Mouse (Mus musculus): ENCODE measurements at regions not wholly inside any gene's neighbourhood (a gene's known extent, or its start where the extent isn't known, plus 50 kb on each side); places are given as distances from the start of the nearest gene placed in this dataset.
A peak's percentile ranks its signal among the peaks of the same experiment; 100 is the strongest.

- Histone ChIP-seq H3K9ac (no peak overlapping the region), H3K4me3 (ENCODE audit: low read depth, low read length) (no peak overlapping the region), H3K27ac (ENCODE audit: low read depth) (no peak overlapping the region), H3K4me2 (no peak overlapping the region), H3K9me3 (ENCODE audit: low read depth, low read length) (no peaks in the 10 kb centered on the region), H3K36me3 (ENCODE audit: insufficient read depth) (no peaks in the 10 kb centered on the region), H3K27me3 (ENCODE audit: insufficient read depth, low read length) (no peaks in the 10 kb centered on the region), H3K4me1 (ENCODE audit: insufficient read depth) (no peaks in the 10 kb centered on the region)
- DNase-seq (no peak), ATAC-seq (ENCODE audit: insufficient read depth) (no peak)
- WGBS = 81% methylated on average over 3 of the region's 3 CpGs
- no peak for TF ChIP-seq CTCF (IDR thresholded peaks at IDR 0.05; ENCODE audit: low read depth)
Measured at GRCm38 (mm10) chr3:21888710-21889109, 187.7 kb upstream of the Tbl1xr1 start.

GRCm38 (mm10) chr3:21891819-21892480 lies 184.5 kb upstream of the Tbl1xr1 start:
- no peak overlapping the region for H3K27ac ChIP-seq (ENCODE audit: low read depth)
- no peak for ATAC-seq (ENCODE audit: insufficient read depth)
- H3K4me2 ChIP-seq = no peak overlapping the region

GRCm38 (mm10) chr3:21892864-21893404 lies 183.5 kb upstream of the Tbl1xr1 start:
- no peak for DNase-seq
- H3K4me1 ChIP-seq (ENCODE audit: insufficient read depth) = no peaks in the 10 kb centered on the region
- no peaks in the 10 kb centered on the region for H3K27me3 ChIP-seq (ENCODE audit: insufficient read depth, low read length)
- H3K4me2 ChIP-seq = no peak overlapping the region
- H3K9ac ChIP-seq = no peak overlapping the region
- whole genome bisulfite sequencing = 54% methylated on average over 8 of the region's 8 CpGs
- no peak for TF ChIP-seq CTCF (IDR thresholded peaks at IDR 0.05; ENCODE audit: low read depth)
- no peaks in the 10 kb centered on the region for H3K36me3 ChIP-seq (ENCODE audit: insufficient read depth)
- ATAC-seq (ENCODE audit: insufficient read depth) = no peak
- no peak overlapping the region for H3K27ac ChIP-seq (ENCODE audit: low read depth)
- H3K9me3 ChIP-seq (ENCODE audit: low read depth, low read length) = no peaks in the 10 kb centered on the region
- H3K4me3 ChIP-seq (ENCODE audit: low read depth, low read length) = no peak overlapping the region

More at GRCm38 (mm10) chr3:21891819-21892480, 184.5 kb upstream of the Tbl1xr1 start:
- Histone ChIP-seq H3K36me3 (ENCODE audit: insufficient read depth) (no peaks in the 10 kb centered on the region), H3K27me3 (ENCODE audit: insufficient read depth, low read length) (no peaks in the 10 kb centered on the region), H3K9ac (no peak overlapping the region), H3K9me3 (ENCODE audit: low read depth, low read length) (no peaks in the 10 kb centered on the region), H3K4me3 (ENCODE audit: low read depth, low read length) (no peak overlapping the region), H3K4me1 (ENCODE audit: insufficient read depth) (no peaks in the 10 kb centered on the region)
- DNase-seq = peak; percentile 26
- TF ChIP-seq CTCF (IDR thresholded peaks at IDR 0.05; ENCODE audit: low read depth) = no peak
- WGBS = 42% methylated on average over 7 of the region's 7 CpGs

GRCm38 (mm10) chr3:21895551-21895950 lies 180.9 kb upstream of the Tbl1xr1 start:
- no peak overlapping the region for H3K4me3 ChIP-seq (ENCODE audit: low read depth, low read length)
- ATAC-seq (ENCODE audit: insufficient read depth) = no peak
- no peak overlapping the region for H3K4me2 ChIP-seq
- no peak overlapping the region for H3K27ac ChIP-seq (ENCODE audit: low read depth)
- H3K4me1 ChIP-seq (ENCODE audit: insufficient read depth) = no peaks in the 10 kb centered on the region
- no peak for TF ChIP-seq CTCF (IDR thresholded peaks at IDR 0.05; ENCODE audit: low read depth)
- 64% methylated on average over 2 of the region's 2 CpGs for WGBS
- no peak overlapping the region for H3K9ac ChIP-seq
- no peaks in the 10 kb centered on the region for H3K27me3 ChIP-seq (ENCODE audit: insufficient read depth, low read length)
- H3K36me3 ChIP-seq (ENCODE audit: insufficient read depth) = no peaks in the 10 kb centered on the region
- H3K9me3 ChIP-seq (ENCODE audit: low read depth, low read length) = no peaks in the 10 kb centered on the region
- no peak for DNase-seq

- ATAC-seq (ENCODE audit: insufficient read depth) (no peak), DNase-seq (no peak)
- 73% methylated on average over 5 of the region's 5 CpGs for WGBS
- H3K9ac ChIP-seq = no peak overlapping the region
- H3K36me3 ChIP-seq (ENCODE audit: insufficient read depth) = no peaks in the 10 kb centered on the region
- H3K4me2 ChIP-seq = no peak overlapping the region
- H3K27me3 ChIP-seq (ENCODE audit: insufficient read depth, low read length) = no peaks in the 10 kb centered on the region
- no peaks in the 10 kb centered on the region for H3K9me3 ChIP-seq (ENCODE audit: low read depth, low read length)
- no peak overlapping the region for H3K4me3 ChIP-seq (ENCODE audit: low read depth, low read length)
- no peak overlapping the region for H3K27ac ChIP-seq (ENCODE audit: low read depth)
- no peak for TF ChIP-seq CTCF (IDR thresholded peaks at IDR 0.05; ENCODE audit: low read depth)
- no peaks in the 10 kb centered on the region for H3K4me1 ChIP-seq (ENCODE audit: insufficient read depth)
Measured at GRCm38 (mm10) chr3:21898241-21898640, 178.2 kb upstream of the Tbl1xr1 start.

- H3K27me3 ChIP-seq (ENCODE audit: insufficient read depth, low read length) = no peaks in the 10 kb centered on the region
- H3K27ac ChIP-seq (ENCODE audit: low read depth) = no peak overlapping the region
- H3K4me3 ChIP-seq (ENCODE audit: low read depth, low read length) = no peak overlapping the region
- H3K36me3 ChIP-seq (ENCODE audit: insufficient read depth) = no peaks in the 10 kb centered on the region
- H3K4me2 ChIP-seq = no peak overlapping the region
- TF ChIP-seq CTCF (IDR thresholded peaks at IDR 0.05; ENCODE audit: low read depth) = no peak
- no peak for DNase-seq
- no peak overlapping the region for H3K9ac ChIP-seq
- whole genome bisulfite sequencing = 14% methylated on average over 2 of the region's 2 CpGs
- ATAC-seq (ENCODE audit: insufficient read depth) = no peak
- H3K4me1 ChIP-seq (ENCODE audit: insufficient read depth) = no peaks in the 10 kb centered on the region
- H3K9me3 ChIP-seq (ENCODE audit: low read depth, low read length) = no peaks in the 10 kb centered on the region
Measured at GRCm38 (mm10) chr3:21905384-21906073, 170.9 kb upstream of the Tbl1xr1 start.

- Histone ChIP-seq H3K4me3 (ENCODE audit: low read depth, low read length) (no peak overlapping the region), H3K4me1 (ENCODE audit: insufficient read depth) (no peaks in the 10 kb centered on the region), H3K4me2 (no peak overlapping the region), H3K9ac (no peak overlapping the region), H3K9me3 (ENCODE audit: low read depth, low read length) (no peaks in the 10 kb centered on the region), H3K27me3 (ENCODE audit: insufficient read depth, low read length) (no peaks in the 10 kb centered on the region), H3K36me3 (ENCODE audit: insufficient read depth) (no peaks in the 10 kb centered on the region), H3K27ac (ENCODE audit: low read depth) (no peak overlapping the region)
- no peak for ATAC-seq (ENCODE audit: insufficient read depth)
- TF ChIP-seq CTCF (IDR thresholded peaks at IDR 0.05; ENCODE audit: low read depth) = no peak
- no peak for DNase-seq
- 87% methylated on average over 4 of the region's 4 CpGs for WGBS
Measured at GRCm38 (mm10) chr3:21908828-21909227, 167.6 kb upstream of the Tbl1xr1 start.
